Mouse (Mus musculus) hindbrain, embryonic 12.5 days (tissue): ENCODE results near the gene Sept6. TPM values are rescaled to one million over a fixed set of nuclear protein-coding genes. Genes with fewer than 3 reads are reported as not detected.
"Not testable (repeated sequence)": the region's sequence is repeated elsewhere in the genome, so short reads cannot be mapped to it uniquely, and the experiment has no call there.

Experiments
- ATAC-seq: fragments of 200-750 bp; cut with Nextera tagmentation; 2 replicates; pipeline ENCODE4 v1.8.0; 2017; ENCODE audit warnings: moderate TSS enrichment; ENCODE audit not compliant: low FRiP score
- H3K27ac ChIP-seq: fragments of 300-500 bp; sonication (generic); 2 replicates; pipeline ENCODE4 v1.5.1; 2016; ENCODE audit warnings: mild to moderate bottlenecking
- H3K27me3 ChIP-seq: fragments of 300-500 bp; sonication (generic); 2 replicates; pipeline ENCODE4 v1.6.1; 2016; ENCODE audit warnings: mild to moderate bottlenecking
- H3K36me3 ChIP-seq: fragments of 300-500 bp; sonication (generic); 2 replicates; pipeline ENCODE4 v1.6.1; 2016; ENCODE audit warnings: mild to moderate bottlenecking
- H3K4me1 ChIP-seq: fragments of 300-500 bp; sonication (generic); 2 replicates; pipeline ENCODE4 v1.6.1; 2016
- H3K4me2 ChIP-seq: fragments of 300-500 bp; sonication (generic); replicated peaks from 2 replicates; pipeline ENCODE4 v1.6.1; 2016; ENCODE audit warnings: mild to moderate bottlenecking
- H3K4me3 ChIP-seq: fragments of 300-500 bp; sonication (generic); 2 replicates; pipeline ENCODE4 v1.5.1; 2016; ENCODE audit warnings: mild to moderate bottlenecking
- H3K9ac ChIP-seq: fragments of 300-500 bp; sonication (generic); 2 replicates; pipeline ENCODE4 v1.6.1; 2016; ENCODE audit warnings: mild to moderate bottlenecking, moderate library complexity
- H3K9me3 ChIP-seq: fragments of 300-500 bp; sonication (generic); replicated peaks from 2 replicates; pipeline ENCODE4 v1.6.1; 2016; ENCODE audit warnings: mild to moderate bottlenecking
- WGBS: fragments of 180-500 bp; shearing (Covaris S2); methylation state at CpG from one replicate; pipeline ENCODE4 v1.1.7; 2016; 5-methylcytosine and 5-hydroxymethylcytosine counted together
- polyA plus RNA-seq: library from polyadenylated mRNA; unstranded; fragments of >200 nt; fragmentation: Nextera tagmentation; extraction: Ambion mirVana; gene quantifications from 2 replicates; pipeline ENCODE4 v1.2.1, GENCODE M21; 2016

Sept6 gene
- polyA plus RNA-seq, 1 experiment from 2014 or later: 61.9 TPM

DNA sequence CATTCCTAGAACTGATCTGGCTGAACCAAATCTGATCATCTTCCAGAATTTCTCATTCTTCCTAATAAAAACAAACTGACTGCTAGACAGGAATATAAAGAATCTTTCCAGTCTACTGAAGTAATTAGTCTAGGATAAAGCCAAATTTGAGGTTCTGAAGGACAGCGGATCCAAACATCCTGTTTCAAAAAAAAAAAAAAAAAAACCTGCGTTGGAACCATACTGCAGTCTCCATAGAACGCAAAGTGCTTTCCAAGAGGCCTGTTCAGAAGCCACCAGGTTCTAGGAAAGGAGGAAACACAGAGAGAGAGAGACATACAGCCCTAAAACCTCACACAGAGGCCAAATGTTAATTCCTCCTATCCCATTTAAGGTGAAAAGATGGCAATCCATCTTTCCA lies 89.9 kb downstream of the Sept6 start:
- H3K4me1 ChIP-seq: no peaks in the 10 kb centered on the region
- H3K27ac ChIP-seq: peak overlapping the region; percentile 85

DNA sequence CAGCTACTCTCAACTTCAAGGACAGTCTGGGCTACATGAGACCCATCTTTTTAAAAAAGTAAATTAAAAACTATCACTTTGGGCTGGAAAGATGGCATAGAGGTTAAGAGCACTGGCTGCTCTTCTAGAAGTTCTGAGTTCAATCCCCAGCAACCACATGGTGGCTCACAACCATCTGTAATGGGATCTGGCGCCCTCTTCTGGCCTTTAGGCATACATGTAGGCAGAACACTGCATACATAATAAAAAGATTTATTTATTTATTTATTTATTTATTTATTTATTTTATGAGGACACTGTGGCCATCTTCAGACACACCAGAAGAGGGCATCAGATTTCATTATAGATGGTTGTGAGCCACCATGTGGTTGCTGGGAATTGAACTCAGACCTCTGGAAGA lies 92.7 kb downstream of the Sept6 start:
- H3K36me3 ChIP-seq, H3K9me3 ChIP-seq, H3K9ac ChIP-seq, H3K4me3 ChIP-seq, H3K27ac ChIP-seq, ATAC-seq, H3K4me1 ChIP-seq, H3K4me2 ChIP-seq, H3K27me3 ChIP-seq: not testable (repeated sequence)
- 33% methylated on average over 1 of the region's 1 CpGs for WGBS

More for the DNA sequence above, 89.9 kb downstream of the Sept6 start:
- WGBS: 34% methylated on average over 3 of the region's 3 CpGs
- H3K9me3 ChIP-seq: no peaks in the 10 kb centered on the region
- H3K27me3 ChIP-seq: no peaks in the 10 kb centered on the region
- peak overlapping the region; percentile 56 for H3K4me3 ChIP-seq
- H3K36me3 ChIP-seq: no peaks in the 10 kb centered on the region
- peak overlapping the region; percentile 71 for H3K9ac ChIP-seq
- no peak for ATAC-seq
- peak overlapping the region; percentile 52 for H3K4me2 ChIP-seq

DNA sequence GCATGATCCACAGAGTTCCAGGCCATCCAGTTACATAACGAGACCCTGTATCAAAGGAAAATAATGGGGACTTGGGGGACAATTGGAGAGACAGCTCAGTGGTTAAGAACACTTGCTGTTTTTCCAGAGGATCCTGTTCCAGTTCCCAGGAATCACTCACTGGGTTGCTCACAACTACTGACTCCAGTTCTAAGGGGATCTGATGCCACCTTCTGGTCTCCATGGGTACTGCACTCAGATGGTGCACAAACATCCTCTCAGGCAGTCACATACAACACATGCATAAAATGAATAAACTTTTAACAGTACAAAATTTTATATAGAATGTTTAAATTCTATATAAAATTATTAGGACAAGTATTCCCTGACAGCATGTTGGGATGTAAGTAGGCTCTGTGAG lies 106.9 kb downstream of the Sept6 start:
- Histone ChIP-seq H3K27me3 (no peaks in the 10 kb centered on the region), H3K9me3 (no peaks in the 10 kb centered on the region)

DNA sequence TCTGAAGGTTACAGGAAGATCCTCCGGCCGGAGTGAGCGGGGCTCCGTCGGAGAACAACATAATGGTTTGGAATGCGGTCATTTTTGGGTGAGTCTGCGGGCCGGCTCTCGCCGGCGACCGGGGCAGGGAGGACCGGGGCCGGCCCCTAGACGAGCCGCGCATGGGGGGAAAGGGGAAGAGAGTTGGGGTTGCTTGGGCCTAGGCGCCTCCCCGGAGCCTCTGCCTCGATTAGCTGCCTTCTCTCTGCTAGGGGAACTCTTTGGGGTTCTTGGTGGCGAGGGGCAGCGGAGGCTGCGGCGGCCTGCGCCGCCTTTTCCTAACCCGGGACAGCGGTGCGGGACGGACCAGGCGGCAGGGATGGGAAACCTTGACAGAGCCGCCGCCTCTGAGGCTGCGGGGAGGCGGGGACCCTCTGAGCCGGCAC lies 116.9 kb downstream of the Sept6 start:
- H3K4me3 ChIP-seq: peak overlapping the region; percentile 58
- peak overlapping the region; percentile 80 for H3K9ac ChIP-seq
- H3K27ac ChIP-seq: peak overlapping the region; percentile 84
- H3K4me1 ChIP-seq: 0 out of 2 replicates have a peak, but pooled peaks cover 4% of the 10 kb centered on the region
- WGBS: 11% methylated on average over 35 of the region's 36 CpGs
- H3K36me3 ChIP-seq: no peaks in the 10 kb centered on the region
- ATAC-seq: peak; percentile 39
- H3K4me2 ChIP-seq: peak overlapping the region; percentile 59
- 0 out of 2 replicates have a peak, but pooled peaks cover 4% of the 10 kb centered on the region for H3K9me3 ChIP-seq
- H3K27me3 ChIP-seq: no peaks in the 10 kb centered on the region

More for the DNA sequence above, 106.9 kb downstream of the Sept6 start:
- Histone ChIP-seq H3K4me3 (no peak overlapping the region), H3K36me3 (no peaks in the 10 kb centered on the region; the same call in 1 of the 2 replicates), H3K27ac (no peak overlapping the region), H3K4me1 (no peaks in the 10 kb centered on the region), H3K9ac (no peak overlapping the region), H3K4me2 (no peak overlapping the region)
- no peak for ATAC-seq
- 93% methylated on average over 1 of the region's 1 CpGs for WGBS

DNA sequence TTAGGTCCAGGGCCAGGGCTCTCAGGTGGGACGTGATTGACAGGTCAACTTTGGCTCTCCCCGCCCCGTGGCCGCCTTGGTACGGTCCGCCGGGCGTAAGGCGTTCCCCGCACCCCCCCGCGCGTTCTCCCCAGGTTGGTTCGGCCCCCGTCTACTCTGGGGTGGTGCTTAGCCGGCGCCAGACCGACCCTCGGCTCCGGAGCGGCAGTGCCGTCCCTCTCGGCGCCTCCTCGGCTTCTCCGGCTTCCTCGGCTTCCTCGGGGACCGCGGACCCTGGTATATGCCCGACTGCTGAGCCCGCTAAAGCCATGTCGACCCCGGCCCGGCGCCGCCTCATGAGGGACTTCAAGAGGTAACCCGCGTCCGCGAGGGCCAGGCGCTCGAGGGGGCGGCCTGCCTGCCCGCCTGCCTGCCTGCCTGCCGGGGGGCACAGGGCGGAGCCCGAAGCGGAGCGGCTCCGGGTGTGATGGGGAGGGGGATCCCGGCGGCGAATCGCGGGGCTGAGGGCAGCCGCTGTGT lies 117.4 kb downstream of the Sept6 start:
- Histone ChIP-seq H3K4me3 (peak overlapping the region; percentile 58), H3K4me1 (0 out of 2 replicates have a peak, but pooled peaks cover 4% of the 10 kb centered on the region), H3K36me3 (no peaks in the 10 kb centered on the region), H3K4me2 (peak overlapping the region; percentile 59), H3K27ac (peak overlapping the region; percentile 84), H3K9ac (peak overlapping the region; percentile 80), H3K27me3 (no peaks in the 10 kb centered on the region), H3K9me3 (0 out of 2 replicates have a peak, but pooled peaks cover 4% of the 10 kb centered on the region)
- peak; percentile 97 for ATAC-seq
- WGBS: 20% methylated on average over 53 of the region's 57 CpGs

DNA sequence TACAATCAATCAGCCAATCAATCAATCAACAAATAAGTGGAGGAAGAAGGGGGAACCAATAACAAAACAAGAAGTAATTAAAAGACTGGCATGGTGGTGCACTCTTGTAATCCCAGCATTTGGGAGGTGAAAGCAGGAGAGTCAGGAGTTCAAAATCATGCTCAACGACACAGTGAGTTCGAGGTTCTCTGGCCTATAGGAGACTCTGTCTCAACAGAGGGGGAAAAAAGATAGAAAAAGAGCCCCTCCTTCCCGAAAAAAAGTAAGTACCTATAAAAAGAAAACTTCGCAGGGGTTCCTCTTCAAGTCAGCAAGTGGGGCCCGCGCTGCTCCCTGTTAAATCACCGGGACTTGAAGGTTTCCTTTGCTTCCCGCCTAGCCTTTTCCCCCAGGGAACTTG lies 117.8 kb downstream of the Sept6 start, which contains the start of the genes Ube2a and C330007P06Rik:
TSS of gene Ube2a (plus strand) at position 136 of the 400 bp plus-strand sequence.
TSS of gene C330007P06Rik (minus strand) at position 347 of the 400 bp plus-strand sequence.
- peak within 1 kb of the TSS; percentile 84 for H3K27ac ChIP-seq
- H3K4me1 ChIP-seq: 0 out of 2 replicates have a peak, but pooled peaks cover 4% of the 10 kb centered on the region
- ATAC-seq: peak; percentile 43
- peak within 1 kb of the TSS; percentile 80 for H3K9ac ChIP-seq
- WGBS: 21% methylated on average over 8 of the region's 8 CpGs
- peak within 1 kb of the TSS; percentile 59 for H3K4me2 ChIP-seq
- no peaks in the 10 kb centered on the region for H3K27me3 ChIP-seq
- 0 out of 2 replicates have a peak, but pooled peaks cover 4% of the 10 kb centered on the region for H3K9me3 ChIP-seq
- H3K4me3 ChIP-seq: peak within 1 kb of the TSS; percentile 58
- H3K36me3 ChIP-seq: no peaks in the 10 kb centered on the region

DNA sequence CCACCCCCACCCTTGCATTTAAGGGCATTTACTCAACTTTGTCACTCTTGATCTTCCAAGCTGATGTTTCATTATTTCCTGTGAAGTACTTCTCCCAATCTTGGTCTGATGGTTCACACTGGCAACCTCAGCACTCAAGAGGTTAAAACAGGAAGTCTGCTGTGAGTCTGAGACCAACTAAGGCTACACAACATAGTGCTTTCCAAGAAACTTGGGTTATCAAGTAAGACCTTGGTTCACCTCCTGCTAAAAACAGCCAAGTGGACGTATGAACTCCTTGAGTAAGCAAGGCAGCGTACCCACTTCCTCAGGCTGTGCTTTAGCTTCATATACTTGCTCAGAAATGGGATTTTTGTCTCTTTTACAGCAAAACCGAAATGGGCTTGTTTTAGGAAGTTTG lies 121.2 kb downstream of the Sept6 start:
- 80% methylated on average over 3 of the region's 3 CpGs for WGBS
- Histone ChIP-seq H3K27me3 (no peaks in the 10 kb centered on the region), H3K27ac (no peak overlapping the region), H3K4me1 (0 out of 2 replicates have a peak, but pooled peaks cover 2% of the 10 kb centered on the region), H3K4me3 (no peak overlapping the region), H3K9me3 (0 out of 2 replicates have a peak, but pooled peaks cover 4% of the 10 kb centered on the region), H3K9ac (no peak overlapping the region), H3K36me3 (no peaks in the 10 kb centered on the region), H3K4me2 (no peak overlapping the region)
- no peak for ATAC-seq

DNA sequence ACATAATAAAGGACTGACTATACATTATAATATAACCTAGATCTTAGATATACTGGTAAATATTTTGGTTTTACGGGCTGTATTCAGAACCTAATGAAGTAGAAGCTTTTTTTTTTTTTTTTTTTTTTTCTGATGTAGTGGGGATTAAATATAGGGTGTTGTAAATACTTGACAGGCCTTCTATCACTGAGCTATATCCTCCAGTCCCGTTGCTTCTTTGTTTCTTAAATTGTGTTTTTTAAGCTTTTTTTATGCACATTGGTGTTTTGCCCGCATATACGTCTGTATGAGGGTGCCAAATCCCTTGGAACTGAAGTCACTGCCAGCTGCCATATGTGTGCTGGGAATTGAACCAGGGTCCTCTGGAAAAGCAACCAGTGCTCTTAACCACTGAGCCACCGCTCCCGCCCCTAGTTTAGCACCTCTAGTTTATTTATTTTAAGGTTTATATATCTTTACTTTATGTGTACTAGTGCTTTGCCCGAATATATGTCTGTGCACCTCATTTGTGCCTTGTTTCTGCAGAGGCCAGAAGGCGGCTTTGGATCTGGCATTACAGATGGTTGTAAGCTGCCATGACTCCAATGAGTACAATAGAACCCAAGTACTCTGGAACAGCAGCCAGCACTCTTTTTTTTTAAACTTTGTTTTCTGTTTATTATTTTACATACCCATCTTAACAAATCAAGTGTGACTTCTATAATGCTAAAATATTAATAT lies 126.8 kb downstream of the Sept6 start:
- 51% methylated on average over 8 of the region's 8 CpGs for WGBS

DNA sequence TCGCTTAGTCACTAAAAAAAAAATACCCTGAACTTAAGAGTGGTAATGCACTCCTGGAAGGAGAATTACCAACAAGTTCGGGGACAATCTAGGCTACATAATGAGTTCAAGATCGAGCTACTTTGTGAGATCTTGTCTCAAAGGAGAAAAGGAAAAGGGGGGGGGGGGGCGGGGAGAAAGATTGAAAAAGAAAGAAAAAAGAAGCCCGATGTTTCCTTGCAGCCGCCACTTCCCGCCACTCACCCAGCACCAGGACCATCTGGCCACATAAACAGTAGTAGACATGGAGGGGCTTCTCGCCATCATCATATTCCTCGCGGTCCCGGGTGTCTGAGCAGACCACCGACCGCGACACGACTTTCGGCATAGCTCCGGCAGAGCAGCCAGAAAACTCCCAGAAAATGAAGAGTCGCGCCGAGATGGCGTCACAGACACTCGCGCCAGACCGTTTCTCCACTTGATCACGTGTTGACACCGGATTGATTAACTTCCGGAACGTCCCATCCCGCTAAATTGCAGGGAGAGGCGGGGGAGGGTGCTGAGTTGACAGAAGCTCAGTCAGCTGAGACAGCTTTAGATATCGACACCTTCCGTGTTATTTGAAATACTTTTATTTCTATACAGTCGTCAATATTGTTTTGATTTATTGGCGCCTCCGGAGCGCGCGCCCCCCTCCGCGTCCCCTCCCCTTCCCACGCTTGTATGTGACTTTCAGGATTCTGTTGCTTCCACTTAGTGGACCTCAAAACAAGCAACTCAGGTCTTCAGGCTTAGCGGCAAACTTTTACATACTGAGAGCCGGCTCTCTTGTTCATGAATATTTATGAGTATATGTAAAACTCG lies 127.6 kb downstream of the Sept6 start:
- H3K27me3 ChIP-seq: no peaks in the 10 kb centered on the region
- ATAC-seq: peak; percentile 89
- H3K4me3 ChIP-seq: peak overlapping the region; percentile 43
- WGBS: 21% methylated on average over 43 of the region's 44 CpGs
- H3K4me2 ChIP-seq: peak overlapping the region; percentile 48
- H3K36me3 ChIP-seq: no peaks in the 10 kb centered on the region
- H3K27ac ChIP-seq: peak overlapping the region; percentile 44; the same call in 1 of the 2 replicates
- H3K4me1 ChIP-seq: peaks cover 8% of the 10 kb centered on the region; the same call in 1 of the 2 replicates
- peak overlapping the region; percentile 50 for H3K9ac ChIP-seq
- H3K9me3 ChIP-seq: no peaks in the 10 kb centered on the region

More for the DNA sequence above, 126.8 kb downstream of the Sept6 start:
- ATAC-seq: peak; percentile 8; the same call in 1 of the 2 replicates
- H3K4me2 ChIP-seq: peak overlapping the region; percentile 24
- H3K9me3 ChIP-seq: no peaks in the 10 kb centered on the region
- H3K36me3 ChIP-seq: no peaks in the 10 kb centered on the region
- peak overlapping the region; percentile 43 for H3K4me3 ChIP-seq
- no peaks in the 10 kb centered on the region for H3K27me3 ChIP-seq
- H3K9ac ChIP-seq: no peak overlapping the region
- H3K27ac ChIP-seq: no peak overlapping the region
- H3K4me1 ChIP-seq: peaks cover 8% of the 10 kb centered on the region; the same call in 1 of the 2 replicates
